Mouse (Mus musculus) C2C12 (cell line): ENCODE data around the gene Cpa5. TPM values are rescaled to one million over a fixed set of nuclear protein-coding genes. Genes with fewer than 3 reads are reported as not detected.

ENCODE experiments used
- H3K27me3 ChIP-seq: one replicate; pipeline ENCODE4 v1.6.1; 2011; ENCODE audit not compliant: control insufficient read depth, insufficient read depth, insufficient read length
- H3K36me3 ChIP-seq: one replicate; pipeline ENCODE4 v1.6.1; 2011; ENCODE audit not compliant: control insufficient read depth, insufficient read depth
- H3K4me3 ChIP-seq: one replicate; pipeline ENCODE4 v1.5.1; 2011; ENCODE audit warnings: mild to moderate bottlenecking, control low read depth; ENCODE audit not compliant: poor library complexity, insufficient read depth, severe bottlenecking
- H3K79me2 ChIP-seq: one replicate; pipeline ENCODE4 v1.6.1; 2011; ENCODE audit not compliant: control insufficient read depth, insufficient read depth
- H3K79me3 ChIP-seq: one replicate; pipeline ENCODE4 v1.6.1; 2011; ENCODE audit warnings: low read depth, control low read depth
- H3ac ChIP-seq: one replicate; pipeline ENCODE3; 2011; ENCODE audit warnings: low read depth; ENCODE audit not compliant: control insufficient read depth, insufficient read length
- CEBPB ChIP-seq: IDR thresholded peaks from one replicate; pipeline ENCODE4 v1.6.1; 2011; ENCODE audit warnings: low read depth, mild to moderate bottlenecking, control low read depth, moderate library complexity
- CTCF ChIP-seq: IDR thresholded peaks from one replicate; pipeline ENCODE4 v1.5.1; 2011; ENCODE audit not compliant: control insufficient read depth, insufficient read depth, insufficient read length
- FOSL1 ChIP-seq: IDR thresholded peaks from one replicate; pipeline ENCODE4 v1.8.0; 2011; ENCODE audit warnings: mild to moderate bottlenecking, low read length; ENCODE audit not compliant: poor library complexity, insufficient read depth, severe bottlenecking
- MAX ChIP-seq: IDR thresholded peaks from one replicate; pipeline ENCODE4 v1.6.1; 2011; ENCODE audit warnings: mild to moderate bottlenecking, control low read depth
- MYOD1 ChIP-seq: IDR thresholded peaks from one replicate; pipeline ENCODE4 v1.6.1; 2011; ENCODE audit warnings: low read depth; ENCODE audit not compliant: control insufficient read depth, insufficient read length
- MYOG ChIP-seq: IDR thresholded peaks from one replicate; pipeline ENCODE4 v1.6.1; 2011; ENCODE audit not compliant: control insufficient read depth, insufficient read length; ENCODE audit errors: extremely low read depth
- USF1 ChIP-seq: IDR thresholded peaks from one replicate; pipeline ENCODE4 v1.6.1; 2011; ENCODE audit warnings: low read depth, mild to moderate bottlenecking, control low read depth, moderate library complexity
- polyA plus RNA-seq: library from polyadenylated mRNA; unstranded; fragments of >200 nt; fragmentation: generic; extraction: Trizol; gene quantifications from one replicate; pipeline ENCODE4 v1.2.1, GENCODE M21; 2012; ENCODE audit warnings: missing spikeins

The Cpa5 gene
- polyA plus RNA-seq, 1 experiment: not detected

- Histone ChIP-seq H3K4me3 (no peak overlapping the region), H3K27me3 (no peaks in the 10 kb centered on the region), H3K79me3 (no peaks in the 10 kb centered on the region), H3ac (no peak overlapping the region), H3K36me3 (no peaks in the 10 kb centered on the region), H3K79me2 (no peaks in the 10 kb centered on the region)
- no peak for TF ChIP-seq MAX
- no peak for TF ChIP-seq CEBPB
- TF ChIP-seq MYOG: no peak
- no peak for TF ChIP-seq FOSL1
- TF ChIP-seq MYOD1: no peak
These were observed 14.0 kb downstream of the Cpa5 start for GRCm38 (mm10) chr6:30624763-30625162.

GRCm38 (mm10) chr6:30628152-30628551, 17.3 kb downstream of the Cpa5 start:
- Histone ChIP-seq H3K36me3 (no peaks in the 10 kb centered on the region), H3K4me3 (no peak overlapping the region), H3K27me3 (no peaks in the 10 kb centered on the region), H3K79me2 (no peaks in the 10 kb centered on the region), H3K79me3 (no peaks in the 10 kb centered on the region), H3ac (no peak overlapping the region)
- TF ChIP-seq CEBPB (no peak), FOSL1 (no peak), MAX (no peak), MYOG (no peak), MYOD1 (peak; percentile 55), USF1 (no peak), CTCF (no peak)

DNA sequence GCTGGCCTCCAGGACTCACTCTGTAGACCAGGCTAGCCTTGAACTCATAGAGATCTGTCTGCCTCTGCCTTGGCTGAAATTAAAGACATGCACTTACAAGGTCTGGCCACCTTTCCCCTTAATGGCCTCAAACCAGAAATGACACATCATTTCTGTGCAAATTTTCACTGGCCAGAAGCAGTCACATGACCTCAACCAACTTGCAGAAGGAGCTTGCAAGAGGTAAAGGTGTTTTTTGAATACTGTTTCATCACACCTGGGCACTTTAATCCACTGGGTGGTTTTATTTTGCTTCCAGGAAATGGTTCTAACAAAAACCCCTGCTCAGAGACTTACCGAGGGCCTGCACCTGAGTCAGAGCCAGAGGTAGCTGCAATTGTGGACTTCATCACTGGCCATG, 19.2 kb downstream of the Cpa5 start:
- TF ChIP-seq USF1: peak; percentile 24
- TF ChIP-seq MYOD1: no peak

GRCm38 (mm10) chr6:30635361-30635862, 24.6 kb downstream of the Cpa5 start:
- Histone ChIP-seq H3K79me2 (no peaks in the 10 kb centered on the region), H3K79me3 (no peaks in the 10 kb centered on the region), H3K4me3 (no peak overlapping the region), H3K27me3 (no peaks in the 10 kb centered on the region), H3K36me3 (no peaks in the 10 kb centered on the region), H3ac (no peak overlapping the region)
- peak; percentile 32 for TF ChIP-seq MYOD1
- no peak for TF ChIP-seq USF1

More for the DNA sequence above, 19.2 kb downstream of the Cpa5 start:
- Histone ChIP-seq H3ac (no peak overlapping the region), H3K36me3 (no peaks in the 10 kb centered on the region), H3K79me2 (no peaks in the 10 kb centered on the region), H3K79me3 (no peaks in the 10 kb centered on the region), H3K4me3 (no peak overlapping the region), H3K27me3 (no peaks in the 10 kb centered on the region)

DNA sequence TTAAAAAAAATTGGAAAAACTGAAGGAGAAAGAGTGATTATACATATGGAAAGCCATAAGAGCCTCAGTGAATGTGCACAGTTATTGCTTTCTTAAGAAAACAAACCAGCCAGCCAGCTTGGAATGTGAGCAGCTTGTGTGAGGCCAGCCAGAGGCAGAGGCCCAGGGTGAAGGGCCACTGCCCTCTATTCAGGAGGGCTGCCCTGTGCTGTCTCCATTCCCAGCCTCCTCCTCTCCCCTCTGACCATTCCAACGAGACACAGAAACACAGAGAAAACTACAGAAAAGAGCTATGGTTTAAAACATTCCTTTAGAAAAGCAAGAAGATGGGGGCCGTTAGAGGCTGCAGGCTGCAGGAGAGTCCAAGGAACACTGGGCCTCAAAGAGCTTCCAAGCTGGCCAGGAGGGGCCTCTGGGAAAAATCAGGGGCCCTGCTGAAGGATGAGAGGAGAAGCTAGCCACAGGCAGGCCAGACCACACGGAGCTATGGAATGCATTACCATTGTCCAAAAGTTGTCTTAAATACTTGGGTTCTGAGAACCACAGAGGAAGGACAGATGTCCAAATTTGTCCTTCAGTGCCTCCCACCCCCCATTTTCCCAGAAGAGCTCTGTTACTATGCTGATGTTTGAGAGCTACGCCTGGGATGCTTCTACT, 25.5 kb downstream of the Cpa5 start:
- TF ChIP-seq FOSL1 (no peak), CEBPB (no peak), MYOG (no peak), CTCF (no peak)
- no peak overlapping the region for H3K4me3 ChIP-seq
- no peaks in the 10 kb centered on the region for H3K36me3 ChIP-seq
- no peaks in the 10 kb centered on the region for H3K27me3 ChIP-seq
- no peak overlapping the region for H3ac ChIP-seq
- H3K79me3 ChIP-seq: no peaks in the 10 kb centered on the region
- no peaks in the 10 kb centered on the region for H3K79me2 ChIP-seq

- no peak for TF ChIP-seq MYOD1
- no peak for TF ChIP-seq FOSL1
- no peak for TF ChIP-seq MYOG
- no peak for TF ChIP-seq CEBPB
- no peak for TF ChIP-seq CTCF
- TF ChIP-seq MAX: no peak
- no peak for TF ChIP-seq USF1
- Histone ChIP-seq H3K79me3 (no peaks in the 10 kb centered on the region), H3ac (no peak within 1 kb of the TSS), H3K4me3 (no peak within 1 kb of the TSS), H3K27me3 (no peaks in the 10 kb centered on the region), H3K79me2 (no peaks in the 10 kb centered on the region), H3K36me3 (no peaks in the 10 kb centered on the region)
These were observed 28.0 kb downstream of the Cpa5 start, which contains the start of gene Cpa1 for GRCm38 (mm10) chr6:30638674-30639268. Gene Cpa1 (plus strand): TSS chr6:30639218.
